Mouse (Mus musculus): ENCODE measurements around the gene Synj1.

- TF ChIP-seq POLR2A (IDR thresholded peaks at IDR 0.05; ENCODE audit: extremely low read depth, insufficient read depth, low read length) (no peak), CTCF (IDR thresholded peaks at IDR 0.05; ENCODE audit: low read depth, low read length) (no peak)
Measured at GRCm38 (mm10) chr16:90988039-90988438, 23.1 kb downstream of the Synj1 start.

All from liver, adult 2 months (tissue).